Comparison of ENCODE assay signal across 27 mouse cellular contexts in genomic region chr2:33320568-33320967, GRCm38 (mm10). TPM values are rescaled to one million over a fixed set of nuclear protein-coding genes. Genes with fewer than 3 reads are reported as not detected.
DNase-seq lines count a peak whose midpoint lies in the region; ATAC-seq and TF ChIP-seq lines count a peak whose summit lies in the region.
"Had no signal": no experiment of that assay in that cellular context is flagged by ENCODE, and none has a peak within 500 bp of the region (broad histone marks: within the 10 kb centered on the region; RNA-seq: fewer than 3 reads in every experiment).

No protein-coding gene starts in this region.

- H3K4me2 ChIP-seq in lung, postnatal 0 days (replicated peaks; ENCODE audit: low read depth, low read length), result no peak overlapping the region
- no peak overlapping the region for H3K4me2 ChIP-seq in forebrain, embryonic 14.5 days (ENCODE audit: low read length)
- H3K4me2 ChIP-seq: embryonic facial prominence, embryonic 15.5 days; forebrain, embryonic 12.5 days; hindbrain, embryonic 14.5 days; limb, embryonic 15.5 days; liver, embryonic 13.5 days; midbrain, embryonic 12.5 days; neural tube, embryonic 13.5 days had no signal

- no peaks in the 10 kb centered on the region for H3K79me2 ChIP-seq in C2C12 (ENCODE audit: control insufficient read depth, insufficient read depth)

- no peak for ATAC-seq in lung, postnatal 0 days
- no peak for ATAC-seq in forebrain, embryonic 14.5 days
- ATAC-seq: intestine, postnatal 0 days had no signal

- no peaks in the 10 kb centered on the region for H3K36me3 ChIP-seq in lung, postnatal 0 days (ENCODE audit: insufficient read depth, low read length)
- no peaks in the 10 kb centered on the region for H3K36me3 ChIP-seq in C2C12 (ENCODE audit: control insufficient read depth, insufficient read depth)
- H3K36me3 ChIP-seq in forebrain, embryonic 14.5 days (ENCODE audit: control insufficient read depth, insufficient read depth, low read length), result peaks cover 35% of the 10 kb centered on the region
- H3K36me3 ChIP-seq: embryonic facial prominence, embryonic 15.5 days; heart, embryonic 10.5 days; limb, embryonic 10.5 days; limb, embryonic 15.5 days; liver, embryonic 13.5 days; midbrain, embryonic 12.5 days had no signal

- DNase-seq in lung, postnatal 0 days (ENCODE audit: low spot score), result no peak
- DNase-seq in lung, postnatal 25 days (ENCODE audit: low spot score), result no peak
- peak; percentile 26 for DNase-seq in Muller cell, postnatal 12 days (ENCODE audit: inconsistent ontology term)
- DNase-seq in forebrain, embryonic 14.5 days (ENCODE audit: low spot score), result no peak
- DNase-seq in adrenal gland, adult 8-10 months, result no peak
- DNase-seq: adrenal gland, postnatal 25 days; cerebellum, postnatal 10 days; gastrocnemius, postnatal 14 days; kidney, adult 9 months; kidney, postnatal 14 days; layer of hippocampus, adult 9-11 months; liver, embryonic 13.5 days; lung, adult 2 months; lung, postnatal 36 days; right cerebral cortex, postnatal 14 days; thymus, adult 18-20 months; thymus, postnatal 4 days had no signal

- no peaks in the 10 kb centered on the region for H3K27me3 ChIP-seq in lung, postnatal 0 days (replicated peaks; ENCODE audit: insufficient read depth, low read length)
- H3K27me3 ChIP-seq in C2C12 (ENCODE audit: control insufficient read depth, insufficient read depth, insufficient read length), result no peaks in the 10 kb centered on the region
- no peaks in the 10 kb centered on the region for H3K27me3 ChIP-seq in forebrain, embryonic 14.5 days (replicated peaks; ENCODE audit: control insufficient read depth, insufficient read depth, low read length)
- H3K27me3 ChIP-seq: embryonic facial prominence, embryonic 15.5 days; forebrain, embryonic 12.5 days; limb, embryonic 15.5 days; liver, embryonic 13.5 days; neural tube, embryonic 13.5 days had no signal

- no peak overlapping the region for H3ac ChIP-seq in C2C12 (ENCODE audit: control insufficient read depth, insufficient read length, low read depth)

- H3K27ac ChIP-seq in lung, postnatal 0 days (ENCODE audit: low read length), result no peak overlapping the region
- no peak overlapping the region for H3K27ac ChIP-seq in forebrain, embryonic 14.5 days (ENCODE audit: low read depth, low read length)
- H3K27ac ChIP-seq: embryonic facial prominence, embryonic 15.5 days; forebrain, embryonic 12.5 days; hindbrain, embryonic 14.5 days; limb, embryonic 10.5 days; limb, embryonic 15.5 days; liver, embryonic 13.5 days; midbrain, embryonic 12.5 days; neural tube, embryonic 13.5 days had no signal

- no peaks in the 10 kb centered on the region for H3K4me1 ChIP-seq in lung, postnatal 0 days (ENCODE audit: insufficient read depth, low read depth, low read length)
- peaks cover 8% of the 10 kb centered on the region for H3K4me1 ChIP-seq in forebrain, embryonic 14.5 days (ENCODE audit: control insufficient read depth, insufficient read depth, low read length)
- H3K4me1 ChIP-seq: liver, embryonic 13.5 days had no signal

- no peaks in the 10 kb centered on the region for H3K79me3 ChIP-seq in C2C12 (ENCODE audit: low read depth)

- no peak for TF ChIP-seq CTCF in lung, postnatal 0 days (IDR thresholded peaks at IDR 0.05)
- no peak for TF ChIP-seq CTCF in C2C12 (IDR thresholded peaks at IDR 0.05; ENCODE audit: control insufficient read depth, insufficient read depth, insufficient read length)

- no peak overlapping the region for H3K9ac ChIP-seq in lung, postnatal 0 days (replicated peaks; ENCODE audit: low read depth)
- H3K9ac ChIP-seq in forebrain, embryonic 14.5 days (ENCODE audit: low read length), result no peak overlapping the region
- H3K9ac ChIP-seq: embryonic facial prominence, embryonic 15.5 days; forebrain, embryonic 12.5 days; hindbrain, embryonic 14.5 days; limb, embryonic 15.5 days; liver, embryonic 13.5 days; midbrain, embryonic 12.5 days; neural tube, embryonic 13.5 days had no signal

- H3K4me3 ChIP-seq in lung, postnatal 0 days (ENCODE audit: low read depth, low read length), result no peak overlapping the region
- no peak overlapping the region for H3K4me3 ChIP-seq in C2C12 (ENCODE audit: insufficient read depth, poor library complexity, severe bottlenecking)
- H3K4me3 ChIP-seq in forebrain, embryonic 14.5 days (ENCODE audit: low read depth, low read length), result no peak overlapping the region
- H3K4me3 ChIP-seq: embryonic facial prominence, embryonic 15.5 days; forebrain, embryonic 12.5 days; heart, embryonic 10.5 days; limb, embryonic 10.5 days; limb, embryonic 15.5 days; liver, embryonic 13.5 days; midbrain, embryonic 12.5 days; neural tube, embryonic 13.5 days had no signal

- TF ChIP-seq EP300 in lung, postnatal 0 days (IDR thresholded peaks at IDR 0.05), result peak; percentile 57; the same call in 1 of the 2 replicates

- no peaks in the 10 kb centered on the region for H3K9me3 ChIP-seq in lung, postnatal 0 days (ENCODE audit: low read length)
- no peaks in the 10 kb centered on the region for H3K9me3 ChIP-seq in forebrain, embryonic 14.5 days (replicated peaks; ENCODE audit: control insufficient read depth, low read length)
- H3K9me3 ChIP-seq: embryonic facial prominence, embryonic 15.5 days; forebrain, embryonic 12.5 days; heart, embryonic 10.5 days; limb, embryonic 10.5 days; limb, embryonic 15.5 days; liver, embryonic 13.5 days; midbrain, embryonic 12.5 days; neural tube, embryonic 13.5 days had no signal

- 34% methylated on average over 3 of the region's 3 CpGs for WGBS in lung, postnatal 0 days
- 69% methylated on average over 3 of the region's 3 CpGs for WGBS in forebrain, embryonic 14.5 days

TF ChIP-seq in C2C12, 6 proteins besides CTCF, POLR2A, EP300 and RAD21:
- TF ChIP-seq CEBPB (IDR thresholded peaks at IDR 0.05; ENCODE audit: low read depth) (no peak), FOSL1 (IDR thresholded peaks at IDR 0.05; ENCODE audit: insufficient read depth, low read length, poor library complexity, severe bottlenecking) (peak; percentile 48), MAX (IDR thresholded peaks at IDR 0.05) (peak; percentile 24), MYOD1 (IDR thresholded peaks at IDR 0.05; ENCODE audit: control insufficient read depth, insufficient read length, low read depth) (peak; percentile 84)

RNA-seq across cellular contexts. Expression of gene Ralgps1, which starts 50.7 kb away (rescaled TPM):
- polyA plus RNA-seq in lung, postnatal 0 days (2015; fragmentation: Nextera tagmentation; extraction: Ambion mirVana), result 1.8 and 2.2 TPM in 2 replicates
- 0.47 TPM for polyA plus RNA-seq in C2C12 (2012; fragmentation: generic; extraction: Trizol)
- polyA plus RNA-seq in forebrain, embryonic 14.5 days (2014; fragmentation: Nextera tagmentation; extraction: Ambion mirVana), result 32.6 and 40.2 TPM in 2 replicates
- total RNA-seq in adrenal gland, adult 8-10 months (2022), result 10 to 100 TPM in 1 of 4 experiments, 1 to 10 TPM in 3; 4.2 to 12.7 (median 8.0) TPM

Comparison
In these comparisons a context has a peak if more than half of its experiments do, and no peak if none do; other contexts are left out.
1. RNA of gene Ralgps1, which starts 50.7 kb away (polyA plus RNA-seq): 32.6 to 40.2 TPM in forebrain, embryonic 14.5 days; 1.8 to 2.2 TPM in lung, postnatal 0 days and 0.47 TPM in C2C12 (single experiment); every median in the first group is over 10 times any median in the second.